Comparison of ENCODE assay signal across 34 mouse cellular contexts in the genomic region with DNA sequence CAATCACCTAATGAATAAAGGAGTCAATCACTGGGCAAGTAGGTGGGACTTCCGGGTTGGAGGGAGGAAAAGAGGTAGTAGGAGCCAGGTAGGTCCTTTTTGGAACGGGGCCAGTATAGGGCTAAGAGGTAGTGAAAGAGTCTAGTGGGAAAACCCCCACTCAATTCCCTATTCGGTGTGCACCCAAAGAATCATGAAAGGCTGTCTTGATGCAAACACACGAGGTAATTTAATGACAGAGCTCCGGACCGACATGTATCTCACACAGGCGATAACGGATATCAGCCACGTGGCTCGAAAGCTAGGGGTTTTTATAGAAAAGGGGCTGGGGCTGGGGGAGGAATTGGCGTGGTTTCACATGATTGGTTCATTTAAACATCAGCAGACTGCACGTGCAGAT. TPM values are rescaled to one million over a fixed set of nuclear protein-coding genes. Genes with fewer than 3 reads are reported as not detected.
"Had no signal": no experiment of that assay in that cellular context is flagged by ENCODE, and none has a peak within 500 bp of the region (broad histone marks: within the 10 kb centered on the region; RNA-seq: fewer than 3 reads in every experiment).

No protein-coding gene starts in this region.

- H3K4me2 ChIP-seq: heart, embryonic 12.5 days; hindbrain, embryonic 13.5 days; hindbrain, embryonic 15.5 days; limb, embryonic 13.5 days; limb, embryonic 15.5 days; liver, embryonic 12.5 days had no signal

- DNase-seq: gastrocnemius, postnatal 14 days; gastrocnemius, postnatal 36 days; heart, adult 2 months; heart, postnatal 10 days; heart, postnatal 4 days; kidney, adult 11 months; kidney, adult 2 months; kidney, postnatal 10 days; kidney, postnatal 4 days; left cerebral cortex, postnatal 4 days; lung, adult 18-20 months had no signal

- H3K9me3 ChIP-seq: hindbrain, embryonic 10.5 days; hindbrain, embryonic 13.5 days; hindbrain, embryonic 15.5 days; limb, embryonic 13.5 days; limb, embryonic 15.5 days had no signal

- ATAC-seq: hindbrain, postnatal 0 days; intestine, embryonic 16.5 days; liver, embryonic 12.5 days had no signal

- H3K4me3 ChIP-seq: heart, adult 2 months; heart, embryonic 12.5 days; hindbrain, embryonic 10.5 days; hindbrain, embryonic 13.5 days; hindbrain, embryonic 15.5 days; layer of hippocampus, adult 2 months; left cerebral cortex, adult 2 months; limb, embryonic 13.5 days; limb, embryonic 15.5 days; liver, embryonic 12.5 days had no signal

- H3K27me3 ChIP-seq: heart, embryonic 12.5 days; hindbrain, embryonic 13.5 days; hindbrain, embryonic 15.5 days; limb, embryonic 13.5 days; limb, embryonic 15.5 days; liver, embryonic 12.5 days had no signal

- H3K9ac ChIP-seq: heart, embryonic 12.5 days; hindbrain, embryonic 13.5 days; hindbrain, embryonic 15.5 days; limb, embryonic 13.5 days; limb, embryonic 15.5 days; liver, embryonic 12.5 days; liver, embryonic 14.5 days had no signal

- H3K4me1 ChIP-seq: heart, embryonic 12.5 days; hindbrain, embryonic 13.5 days; hindbrain, embryonic 15.5 days; limb, embryonic 13.5 days had no signal

- H3K27ac ChIP-seq: heart, adult 2 months; hindbrain, embryonic 10.5 days; hindbrain, embryonic 13.5 days; hindbrain, embryonic 15.5 days; hindbrain, postnatal 0 days; layer of hippocampus, adult 2 months; left cerebral cortex, adult 2 months; limb, embryonic 13.5 days; limb, embryonic 15.5 days; liver, embryonic 12.5 days; liver, embryonic 14.5 days had no signal

RNA-seq across cellular contexts. Expression of a gene that starts 3.5 kb away (rescaled TPM):
- polyA plus RNA-seq: heart, embryonic 14.5 days; kidney, embryonic 14.5 days had no signal

RNA-seq across cellular contexts. Expression of a gene that starts 44.3 kb away (rescaled TPM):
- total RNA-seq: granulocyte monocyte progenitor cell, adult 5-6 weeks; hindbrain, postnatal 0 days; layer of hippocampus, adult 2 months; layer of hippocampus, postnatal 10 days; layer of hippocampus, postnatal 25 days; left cerebral cortex, adult 2 months; left cerebral cortex, postnatal 25 days; left cerebral cortex, postnatal 4 days; liver, adult 2 months had no signal
- polyA plus RNA-seq: hindbrain, embryonic 10.5 days; hindbrain, embryonic 13.5 days; hindbrain, embryonic 15.5 days; hindbrain, postnatal 0 days; intestine, embryonic 14.5 days; intestine, embryonic 16.5 days; kidney, embryonic 14.5 days; kidney, embryonic 16.5 days; limb, embryonic 11.5 days; limb, embryonic 13.5 days; limb, embryonic 15.5 days; liver, adult 2 months; liver, embryonic 12.5 days; liver, embryonic 14.5 days; liver, embryonic 16.5 days had no signal
